Mouse (Mus musculus) MEL (cell line): ENCODE measurements around the gene Apela. TPM values are rescaled to one million over a fixed set of nuclear protein-coding genes. Genes with fewer than 3 reads are reported as not detected.

Experiments used
- DNase-seq: peaks from one replicate; pipeline ENCODE4 v3.0.0; 2011; ENCODE audit warnings: low read depth, low spot score
- H3K27ac ChIP-seq: 2 replicates; pipeline ENCODE4 v1.5.1; 2012; ENCODE audit warnings: low read depth, mild to moderate bottlenecking, control low read depth, low read length, moderate library complexity; ENCODE audit not compliant: control insufficient read depth
- H3K27me3 ChIP-seq, 2 experiments: fragments of 150-350 bp in 1 of 2; sonication (generic) in 1 of 2; 2 replicates each; pipeline ENCODE4 v1.6.1; 2012; ENCODE audit warnings: low read length in 2 of 2, mild to moderate bottlenecking in 2 of 2, improper control_type of control experiment in 1 of 2, moderate library complexity in 1 of 2; ENCODE audit not compliant: insufficient read depth in 2 of 2, control insufficient read depth in 1 of 2
- H3K36me3 ChIP-seq, 2 experiments: 2 replicates each; pipeline ENCODE4 v1.6.1; 2012 to 2014; ENCODE audit warnings: low read length in 2 of 2, improper control_type of control experiment in 1 of 2, inconsistent platforms in 1 of 2, mild to moderate bottlenecking in 1 of 2; ENCODE audit not compliant: insufficient read depth in 2 of 2, control insufficient read depth in 1 of 2
- H3K4me1 ChIP-seq, 2 experiments: fragments of 150-350 bp in 1 of 2; sonication (generic) in 1 of 2; 2 replicates each; pipeline ENCODE4 v1.6.1; 2012; ENCODE audit warnings: low read length in 2 of 2, improper control_type of control experiment in 1 of 2, mild to moderate bottlenecking in 1 of 2; ENCODE audit not compliant: insufficient read depth in 2 of 2, control insufficient read depth in 1 of 2
- H3K4me3 ChIP-seq, 2 experiments: fragments of 150-350 bp in 1 of 2; sonication (generic) in 1 of 2; 2 replicates each; pipeline ENCODE4 v1.5.1; 2012; ENCODE audit warnings: low read depth in 2 of 2, low read length in 2 of 2, mild to moderate bottlenecking in 2 of 2, moderate library complexity in 2 of 2, control low read depth in 1 of 2, improper control_type of control experiment in 1 of 2; ENCODE audit not compliant: control insufficient read depth in 1 of 2, insufficient read depth in 1 of 2
- H3K79me2 ChIP-seq: 2 replicates; pipeline ENCODE4 v1.6.1; 2012; ENCODE audit warnings: mild to moderate bottlenecking, low read length, moderate library complexity; ENCODE audit not compliant: control insufficient read depth, poor library complexity, insufficient read depth
- H3K9ac ChIP-seq: 2 replicates; pipeline ENCODE4 v1.6.1; 2012; ENCODE audit warnings: low read depth, mild to moderate bottlenecking, control low read depth, low read length, moderate library complexity; ENCODE audit not compliant: control insufficient read depth, poor library complexity, severe bottlenecking
- H3K9me3 ChIP-seq: fragments of 150-350 bp; sonication (generic); replicated peaks from 2 replicates; pipeline ENCODE4 v1.6.1; 2012; ENCODE audit warnings: mild to moderate bottlenecking, low read length, improper control_type of control experiment, moderate library complexity; ENCODE audit not compliant: insufficient read depth
- CHD1 ChIP-seq: IDR thresholded peaks from 2 replicates; pipeline ENCODE4 v1.6.1; 2012; ENCODE audit warnings: low read depth, mild to moderate bottlenecking, inconsistent platforms, low read length, improper control_type of control experiment
- CHD2 ChIP-seq: IDR thresholded peaks from 2 replicates; pipeline ENCODE4 v1.6.1; 2011; ENCODE audit warnings: low read length, improper control_type of control experiment
- CTCF ChIP-seq, 3 experiments: IDR thresholded peaks in 2 of 3; conservative IDR thresholded peaks in 1 of 3; 2 replicates each; pipeline ENCODE4 v1.5.1; 2011 to 2012; ENCODE audit warnings: low read length in 3 of 3, low read depth in 2 of 3, mild to moderate bottlenecking in 2 of 3, improper control_type of control experiment in 1 of 3, inconsistent platforms in 1 of 3, mixed read lengths in 1 of 3, moderate library complexity in 1 of 3; ENCODE audit not compliant: control insufficient read depth in 1 of 3, insufficient read depth in 1 of 3, poor library complexity in 1 of 3, severe bottlenecking in 1 of 3
- ELF1 ChIP-seq: IDR thresholded peaks from 2 replicates; pipeline ENCODE4 v1.6.1; 2014; ENCODE audit warnings: low read depth, mild to moderate bottlenecking, inconsistent platforms, low read length, improper control_type of control experiment, moderate library complexity
- EP300 ChIP-seq, 2 experiments: IDR thresholded peaks; 2 replicates each; pipeline ENCODE4 v1.6.1; 2011; ENCODE audit warnings: improper control_type of control experiment in 2 of 2, low read length in 2 of 2, low read depth in 1 of 2, mild to moderate bottlenecking in 1 of 2
- ETS1 ChIP-seq: IDR thresholded peaks from 2 replicates; pipeline ENCODE4 v1.6.1; 2012; ENCODE audit warnings: low read depth, mild to moderate bottlenecking, inconsistent platforms, low read length, improper control_type of control experiment, moderate library complexity
- GABPA ChIP-seq: IDR thresholded peaks from 2 replicates; pipeline ENCODE4 v1.6.1; 2012; ENCODE audit warnings: low read depth, mild to moderate bottlenecking, inconsistent platforms, low read length, improper control_type of control experiment, moderate library complexity
- GATA1 ChIP-seq: IDR thresholded peaks from 2 replicates; pipeline ENCODE4 v1.6.1; 2011; ENCODE audit warnings: low read depth, low read length, improper control_type of control experiment
- KAT2A ChIP-seq: conservative IDR thresholded peaks from 2 replicates; pipeline ENCODE4 v1.6.1; 2012; ENCODE audit warnings: low read depth, low read length, improper control_type of control experiment, inconsistent platforms
- MAFK ChIP-seq: IDR thresholded peaks from 2 replicates; pipeline ENCODE4 v1.6.1; 2011; ENCODE audit warnings: low read depth, mild to moderate bottlenecking, low read length, improper control_type of control experiment, borderline replicate concordance
- MAX ChIP-seq: IDR thresholded peaks from 2 replicates; pipeline ENCODE4 v1.6.1; 2011; ENCODE audit warnings: low read length, improper control_type of control experiment
- MAZ ChIP-seq: IDR thresholded peaks from 2 replicates; pipeline ENCODE4 v1.6.1; 2012; ENCODE audit warnings: low read depth, mild to moderate bottlenecking, inconsistent platforms, low read length, improper control_type of control experiment
- MEF2A ChIP-seq: IDR thresholded peaks from 2 replicates; pipeline ENCODE4 v1.6.1; 2014; ENCODE audit warnings: low read depth, mild to moderate bottlenecking, inconsistent platforms, low read length, improper control_type of control experiment; ENCODE audit not compliant: poor library complexity, insufficient replicate concordance, severe bottlenecking; ENCODE audit errors: extremely low read depth
- MXI1 ChIP-seq: IDR thresholded peaks from 2 replicates; pipeline ENCODE4 v1.6.1; 2011; ENCODE audit warnings: mild to moderate bottlenecking, low read depth, low read length, improper control_type of control experiment
- NELFE ChIP-seq: IDR thresholded peaks from 2 replicates; pipeline ENCODE4 v1.6.1; 2011; ENCODE audit warnings: low read depth, low read length, improper control_type of control experiment
- NRF1 ChIP-seq: IDR thresholded peaks from 2 replicates; pipeline ENCODE4 v1.6.1; 2014; ENCODE audit warnings: low read depth, mild to moderate bottlenecking, inconsistent platforms, low read length, improper control_type of control experiment, moderate library complexity; ENCODE audit not compliant: poor library complexity, insufficient read depth, severe bottlenecking
- POLR2AphosphoS2 ChIP-seq: IDR thresholded peaks from 2 replicates; pipeline ENCODE4 v1.6.1; 2011; ENCODE audit warnings: low read length, improper control_type of control experiment
- POLR2AphosphoS5 ChIP-seq: IDR thresholded peaks from 2 replicates; pipeline ENCODE4 v1.6.1; 2012; ENCODE audit warnings: low read depth, borderline replicate concordance, mild to moderate bottlenecking, inconsistent platforms, low read length, moderate library complexity, mixed read lengths
- SIN3A ChIP-seq: IDR thresholded peaks from 2 replicates; pipeline ENCODE4 v1.6.1; 2012; ENCODE audit warnings: low read length, improper control_type of control experiment, inconsistent platforms
- SMC3 ChIP-seq: IDR thresholded peaks from 2 replicates; pipeline ENCODE4 v1.6.1; 2011; ENCODE audit warnings: low read depth, low read length, improper control_type of control experiment
- TBP ChIP-seq: IDR thresholded peaks from 2 replicates; pipeline ENCODE4 v1.8.0; 2011; ENCODE audit warnings: low read depth, low read length, improper control_type of control experiment
- TCF12 ChIP-seq: IDR thresholded peaks from 2 replicates; pipeline ENCODE4 v1.6.1; 2014; ENCODE audit warnings: low read depth, mild to moderate bottlenecking, inconsistent platforms, low read length, improper control_type of control experiment, moderate library complexity
- ZC3H11A ChIP-seq: IDR thresholded peaks from 2 replicates; pipeline ENCODE4 v1.6.1; 2012; ENCODE audit warnings: low read depth, mild to moderate bottlenecking, inconsistent platforms, low read length, improper control_type of control experiment
- ZMIZ1 ChIP-seq: IDR thresholded peaks from 2 replicates; pipeline ENCODE4 v1.6.1; 2012; ENCODE audit warnings: low read depth, mild to moderate bottlenecking, inconsistent platforms, low read length, improper control_type of control experiment, moderate library complexity
- ZNF384 ChIP-seq: IDR thresholded peaks from 2 replicates; pipeline ENCODE4 v1.6.1; 2012; ENCODE audit warnings: low read depth, mild to moderate bottlenecking, inconsistent platforms, low read length, improper control_type of control experiment
- polyA plus RNA-seq, 2 experiments: library from polyadenylated mRNA; stranded (reverse) in 1 of 2; unstranded in 1 of 2; fragments of >175 nt in 1 of 2; fragments of >200 nt in 1 of 2; gene quantifications; 2 replicates each; pipeline versions ENCODE4 v1.2.1 to v1.2.4; 2012; ENCODE audit warnings: low replicate concordance in 2 of 2, low read depth in 1 of 2; ENCODE audit not compliant: insufficient read length in 2 of 2, insufficient read depth in 1 of 2, missing spikeins in 1 of 2
- total RNA-seq: library from RNA; depleted of rRNA; stranded (reverse); fragments of 300-350 nt; gene quantifications from 2 replicates; pipeline ENCODE4 v1.2.3, GENCODE M21; 2012

Apela gene
- total and polyA plus RNA-seq, 3 experiments, result not detected

DNA sequence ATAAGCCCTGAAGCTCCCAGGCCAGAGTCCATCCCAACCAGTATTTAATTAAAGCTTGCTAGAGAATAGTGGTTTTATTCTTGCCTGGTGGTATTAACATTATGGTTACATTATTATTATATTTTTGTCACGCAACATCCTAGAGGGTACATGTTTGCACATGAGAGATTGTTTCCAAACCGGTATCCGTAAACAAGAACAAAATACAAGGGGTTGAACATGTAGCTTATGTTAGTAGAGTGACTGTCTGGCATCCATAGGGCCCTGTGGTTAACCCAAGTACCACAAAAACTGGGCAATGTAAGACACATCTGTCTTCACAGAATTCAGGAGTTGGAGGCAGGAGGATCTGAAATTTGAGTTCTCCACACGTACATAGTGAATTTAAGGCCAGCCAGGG, 29.9 kb upstream of the Apela start:
- H3K79me2 ChIP-seq, result no peaks in the 10 kb centered on the region
- no peak for DNase-seq
- no peaks in the 10 kb centered on the region for H3K36me3 ChIP-seq
- H3K27me3 ChIP-seq, result no peaks in the 10 kb centered on the region
- no peak overlapping the region for H3K27ac ChIP-seq
- H3K9me3 ChIP-seq, result no peaks in the 10 kb centered on the region
- H3K4me1 ChIP-seq, result no peaks in the 10 kb centered on the region
- TF ChIP-seq TBP (no peak), NELFE (no peak), CHD2 (no peak), CTCF (IDR thresholded peaks at IDR 0.05 in 2 of 3, conservative IDR thresholded peaks at IDR 0.05 in 1 of 3; ENCODE audit: control insufficient read depth in 1 of 3, insufficient read depth in 1 of 3, low read depth in 2 of 3, low read length in 3 of 3, poor library complexity in 1 of 3, severe bottlenecking in 1 of 3) (no peak), CHD1 (no peak), POLR2AphosphoS2 (no peak), ZMIZ1 (no peak), ELF1 (no peak), TCF12 (no peak), EP300 (IDR thresholded peaks at IDR 0.05; ENCODE audit: low read depth in 1 of 2, low read length in 2 of 2) (no peak), MEF2A (no peak), GABPA (no peak), MAZ (no peak), MAFK (no peak), KAT2A (no peak), ZC3H11A (no peak), POLR2AphosphoS5 (no peak), SMC3 (no peak)
- no peak overlapping the region for H3K9ac ChIP-seq
- no peak overlapping the region for H3K4me3 ChIP-seq

DNA sequence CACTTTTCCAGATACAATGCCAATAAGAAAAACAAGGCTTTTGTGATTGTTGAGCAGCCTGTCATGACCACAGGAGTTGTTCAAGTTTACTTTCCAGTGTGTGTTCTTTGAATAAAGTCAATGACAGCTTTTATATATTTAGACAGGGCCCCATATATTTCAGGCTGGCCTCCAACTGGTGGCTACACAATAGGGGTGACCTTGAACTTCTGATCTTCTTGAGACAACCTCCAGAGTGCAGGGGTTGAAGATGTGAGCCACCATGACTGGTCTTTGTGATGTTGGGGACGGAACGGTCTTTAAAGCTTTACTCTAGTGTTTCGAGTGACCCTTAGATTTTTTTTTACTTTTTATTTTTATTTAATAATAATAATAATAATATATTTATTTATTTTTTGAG, 28.5 kb upstream of the Apela start:
- DNase-seq, result no peak
- Histone ChIP-seq H3K27ac (no peak overlapping the region), H3K4me1 (no peaks in the 10 kb centered on the region), H3K9me3 (no peaks in the 10 kb centered on the region), H3K79me2 (no peaks in the 10 kb centered on the region)
- no peak for TF ChIP-seq CHD1
- TF ChIP-seq NRF1, result no peak
- TF ChIP-seq SIN3A, result no peak
- TF ChIP-seq MEF2A, result no peak
- no peak for TF ChIP-seq KAT2A
- no peak for TF ChIP-seq TCF12
- no peak for TF ChIP-seq ZC3H11A
- TF ChIP-seq TBP, result no peak
- no peak for TF ChIP-seq MXI1
- TF ChIP-seq CTCF (IDR thresholded peaks at IDR 0.05 in 2 of 3, conservative IDR thresholded peaks at IDR 0.05 in 1 of 3; ENCODE audit: control insufficient read depth in 1 of 3, insufficient read depth in 1 of 3, low read depth in 2 of 3, low read length in 3 of 3, poor library complexity in 1 of 3, severe bottlenecking in 1 of 3), result no peak
- TF ChIP-seq ZNF384, result no peak
- no peak for TF ChIP-seq ETS1
- no peak for TF ChIP-seq GATA1
- TF ChIP-seq MAX, result no peak
- TF ChIP-seq, all 39 proteins: peak for 0
- no peak overlapping the region for H3K4me3 ChIP-seq
- H3K9ac ChIP-seq, result no peak overlapping the region
- no peaks in the 10 kb centered on the region for H3K36me3 ChIP-seq
- no peaks in the 10 kb centered on the region for H3K27me3 ChIP-seq
